Mouse (Mus musculus) embryonic fibroblast, embryonic 13.5 days (primary cell): ENCODE results near the gene Flrt2.
"Not testable (repeated sequence)": the region's sequence is repeated elsewhere in the genome, so short reads cannot be mapped to it uniquely, and the experiment has no call there.

Source experiments
- CTCF ChIP-seq: IDR thresholded peaks from 2 replicates; pipeline ENCODE4 v1.5.1; 2011; ENCODE audit warnings: mild to moderate bottlenecking, control low read depth, low read length, moderate library complexity, borderline replicate concordance; ENCODE audit not compliant: insufficient read depth
- POLR2A ChIP-seq: IDR thresholded peaks from 2 replicates; pipeline ENCODE4 v1.6.1; 2011; ENCODE audit warnings: low read depth, mild to moderate bottlenecking, control low read depth, low read length, moderate library complexity

GRCm38 (mm10) chr12:95647179-95647578, 44.8 kb upstream of the Flrt2 start:
- TF ChIP-seq CTCF, POLR2A: not testable (repeated sequence)
